Mouse (Mus musculus): ENCODE data around the gene Zxdc. TPM values are rescaled to one million over a fixed set of nuclear protein-coding genes. Genes with fewer than 3 reads are reported as not detected.

Zxdc gene
- total and polyA plus RNA-seq, 2 experiments from 2014 or later, result 6.9 to 46.3 TPM

DNA sequence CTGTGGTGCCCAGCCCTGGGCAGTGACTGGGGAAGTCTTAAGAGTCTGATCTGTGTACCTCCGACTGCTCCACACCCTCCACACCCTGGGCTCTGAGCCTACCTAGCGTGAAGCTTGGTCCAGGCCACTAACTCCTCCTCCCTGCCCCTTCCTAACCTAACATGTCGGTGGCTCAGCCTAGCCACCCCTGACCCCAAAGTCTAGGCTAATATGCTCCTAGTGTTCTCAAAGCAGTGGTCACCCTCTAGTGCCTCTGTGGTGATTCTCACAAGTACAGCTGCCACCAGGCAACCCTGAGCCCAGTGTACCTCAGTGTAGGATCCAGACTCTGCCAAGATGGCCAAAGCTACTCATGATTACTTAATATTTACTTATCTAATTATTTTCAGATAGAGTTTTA, 65.4 kb downstream of the Zxdc start:
- no peak overlapping the region for H3K4me2 ChIP-seq (ENCODE audit: low read depth, low read length, poor library complexity, severe bottlenecking)
- no peak overlapping the region for H3K4me3 ChIP-seq (ENCODE audit: low read depth, low read length)
- H3K9me3 ChIP-seq (ENCODE audit: low read length), result no peaks in the 10 kb centered on the region
- no peaks in the 10 kb centered on the region for H3K27me3 ChIP-seq (ENCODE audit: insufficient read depth, low read length)
- H3K36me3 ChIP-seq (ENCODE audit: insufficient read depth, low read length), result no peaks in the 10 kb centered on the region
- DNase-seq (ENCODE audit: low spot score), result no peak
- ATAC-seq (ENCODE audit: low FRiP score), result peak; percentile 52; the same call in 1 of the 2 replicates
- H3K4me1 ChIP-seq (ENCODE audit: insufficient read depth, low read length), result no peaks in the 10 kb centered on the region
- H3K27ac ChIP-seq (ENCODE audit: low read depth, low read length), result no peak overlapping the region
- TF ChIP-seq CTCF (IDR thresholded peaks at IDR 0.05), result no peak
- no peak overlapping the region for H3K9ac ChIP-seq (replicated peaks; ENCODE audit: low read length, poor library complexity, severe bottlenecking)
- WGBS, result 75% methylated on average over 3 of the region's 3 CpGs

DNA sequence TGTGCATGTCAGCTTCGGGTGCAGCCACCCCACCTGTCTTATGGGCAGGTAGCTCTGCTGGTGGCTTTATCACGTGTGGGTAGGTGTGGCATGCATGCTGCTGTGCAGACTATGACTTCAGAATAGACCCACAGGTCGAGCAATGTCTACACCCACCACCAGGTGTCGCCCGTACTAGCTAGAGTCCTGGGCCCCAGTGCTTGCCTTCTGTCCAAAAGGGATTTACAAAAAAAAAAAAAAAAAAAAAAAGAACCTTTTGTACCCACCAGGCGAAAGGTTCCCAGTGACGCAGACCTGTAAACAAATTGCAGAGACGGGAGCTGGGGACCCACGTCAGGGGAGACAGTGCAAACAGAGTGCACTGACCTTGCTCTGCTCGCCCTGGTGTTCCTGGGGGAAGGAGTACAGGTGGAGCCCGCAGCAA, 65.9 kb downstream of the Zxdc start:
- no peaks in the 10 kb centered on the region for H3K9me3 ChIP-seq (ENCODE audit: low read length)
- TF ChIP-seq CTCF (IDR thresholded peaks at IDR 0.05), result peak; percentile 80
- H3K9ac ChIP-seq (replicated peaks; ENCODE audit: low read length, poor library complexity, severe bottlenecking), result no peak overlapping the region
- H3K36me3 ChIP-seq (ENCODE audit: insufficient read depth, low read length), result no peaks in the 10 kb centered on the region
- H3K4me1 ChIP-seq (ENCODE audit: insufficient read depth, low read length), result no peaks in the 10 kb centered on the region
- no peak overlapping the region for H3K4me2 ChIP-seq (ENCODE audit: low read depth, low read length, poor library complexity, severe bottlenecking)
- H3K27ac ChIP-seq (ENCODE audit: low read depth, low read length), result no peak overlapping the region
- ATAC-seq (ENCODE audit: low FRiP score), result peak; percentile 72
- 17% methylated on average over 11 of the region's 11 CpGs for WGBS
- H3K4me3 ChIP-seq (ENCODE audit: low read depth, low read length), result no peak overlapping the region
- peak; percentile 84 for DNase-seq (ENCODE audit: low spot score)
- no peaks in the 10 kb centered on the region for H3K27me3 ChIP-seq (ENCODE audit: insufficient read depth, low read length)

DNA sequence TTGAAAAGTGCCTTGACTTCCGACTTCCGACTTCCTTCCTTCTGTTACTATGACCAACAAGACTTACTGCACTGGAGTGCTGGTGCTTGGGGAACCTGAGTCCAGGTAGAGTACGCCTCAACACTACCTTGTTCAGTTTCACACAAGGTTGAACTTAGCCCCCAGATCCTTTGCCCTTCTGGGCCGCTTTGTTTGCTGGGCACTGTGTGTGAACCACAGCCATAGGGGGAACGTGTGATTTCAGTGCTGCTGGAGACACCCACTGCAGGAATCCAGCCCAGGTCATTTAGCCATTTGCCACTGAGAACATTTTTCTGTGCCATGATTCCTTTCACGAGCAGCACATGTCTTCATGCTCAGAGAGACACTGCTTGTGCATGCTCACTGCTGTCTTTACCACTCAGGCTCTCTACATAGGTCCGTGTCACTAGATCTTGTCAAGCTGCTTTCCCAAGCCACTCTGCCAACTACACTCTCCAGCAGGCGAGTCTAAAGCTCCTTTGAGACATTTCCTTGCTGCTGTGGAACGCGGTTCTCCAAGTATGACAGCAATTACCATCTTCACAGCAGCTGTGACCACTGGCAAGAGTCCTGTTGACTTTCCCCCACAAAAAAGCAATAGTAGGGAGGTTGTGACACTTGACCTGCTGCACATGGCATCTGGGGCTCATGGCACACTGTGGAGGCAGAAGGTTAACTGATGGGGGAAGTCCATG, 67.1 kb downstream of the Zxdc start:
- Histone ChIP-seq H3K27ac (ENCODE audit: low read depth, low read length) (no peak overlapping the region), H3K9ac (replicated peaks; ENCODE audit: low read length, poor library complexity, severe bottlenecking) (no peak overlapping the region), H3K4me2 (ENCODE audit: low read depth, low read length, poor library complexity, severe bottlenecking) (no peak overlapping the region), H3K4me3 (ENCODE audit: low read depth, low read length) (no peak overlapping the region), H3K4me1 (ENCODE audit: insufficient read depth, low read length) (no peaks in the 10 kb centered on the region), H3K9me3 (ENCODE audit: low read length) (no peaks in the 10 kb centered on the region), H3K36me3 (ENCODE audit: insufficient read depth, low read length) (no peaks in the 10 kb centered on the region), H3K27me3 (ENCODE audit: insufficient read depth, low read length) (no peaks in the 10 kb centered on the region)
- DNase-seq (ENCODE audit: low spot score) (no peak), ATAC-seq (ENCODE audit: low FRiP score) (no peak)
- TF ChIP-seq CTCF (IDR thresholded peaks at IDR 0.05), result no peak
- 88% methylated on average over 10 of the region's 10 CpGs for WGBS

DNA sequence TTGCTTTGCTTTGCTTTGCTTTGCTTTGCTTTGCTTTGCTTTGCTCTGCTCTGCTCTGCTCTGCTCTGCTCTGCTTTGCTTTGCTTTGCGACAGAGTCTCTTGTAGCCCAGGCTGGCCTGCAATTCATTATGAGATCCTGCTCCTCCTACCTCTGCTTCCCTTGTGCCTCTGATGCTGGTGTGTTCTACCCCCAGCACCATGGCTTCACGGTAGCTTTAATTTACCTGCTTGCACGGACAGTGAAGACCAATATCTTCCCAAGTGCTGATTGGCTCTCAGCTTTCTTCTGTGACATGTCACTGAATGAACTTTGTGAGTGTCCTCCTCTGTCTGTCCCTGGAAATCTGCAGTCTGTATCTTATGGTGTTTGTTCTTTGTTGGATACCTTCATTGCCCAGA, 67.7 kb downstream of the Zxdc start:
- Histone ChIP-seq H3K9me3 (ENCODE audit: low read length) (no peaks in the 10 kb centered on the region), H3K4me3 (ENCODE audit: low read depth, low read length) (no peak overlapping the region), H3K4me1 (ENCODE audit: insufficient read depth, low read length) (no peaks in the 10 kb centered on the region), H3K9ac (replicated peaks; ENCODE audit: low read length, poor library complexity, severe bottlenecking) (no peak overlapping the region), H3K36me3 (ENCODE audit: insufficient read depth, low read length) (no peaks in the 10 kb centered on the region), H3K27me3 (ENCODE audit: insufficient read depth, low read length) (no peaks in the 10 kb centered on the region), H3K27ac (ENCODE audit: low read depth, low read length) (no peak overlapping the region), H3K4me2 (ENCODE audit: low read depth, low read length, poor library complexity, severe bottlenecking) (no peak overlapping the region)
- TF ChIP-seq CTCF (IDR thresholded peaks at IDR 0.05), result no peak
- DNase-seq (ENCODE audit: low spot score) (no peak), ATAC-seq (ENCODE audit: low FRiP score) (no peak)
- WGBS, result 89% methylated on average over 3 of the region's 3 CpGs

DNA sequence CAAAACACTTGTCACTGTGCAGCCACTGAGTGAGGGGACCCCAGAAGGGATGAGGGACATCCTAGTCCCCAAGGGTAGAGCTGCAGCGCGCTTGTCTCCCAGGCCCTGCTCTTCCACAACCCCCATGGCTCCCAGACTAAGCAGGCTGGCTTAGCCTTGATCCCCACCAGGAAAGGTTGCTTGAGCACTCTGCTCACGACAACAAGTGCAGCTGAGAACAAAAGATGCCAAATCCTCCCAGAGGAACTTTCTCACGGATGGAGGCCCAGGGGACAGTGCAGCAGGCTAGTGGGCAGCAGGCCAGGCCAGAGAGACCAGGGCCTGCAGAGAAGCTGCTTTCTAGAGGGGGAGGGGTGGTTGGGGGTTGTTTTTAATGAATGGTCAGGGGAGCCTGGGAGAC, 77.6 kb downstream of the Zxdc start:
- WGBS, result 11% methylated on average over 4 of the region's 4 CpGs
- Histone ChIP-seq H3K4me1 (ENCODE audit: insufficient read depth, low read length) (no peaks in the 10 kb centered on the region), H3K9ac (replicated peaks; ENCODE audit: low read length, poor library complexity, severe bottlenecking) (no peak overlapping the region), H3K9me3 (ENCODE audit: low read length) (no peaks in the 10 kb centered on the region), H3K4me3 (ENCODE audit: low read depth, low read length) (no peak overlapping the region), H3K27ac (ENCODE audit: low read depth, low read length) (0 out of 2 replicates have a peak overlapping the region, but pooled peaks have one; percentile 1), H3K27me3 (ENCODE audit: insufficient read depth, low read length) (no peaks in the 10 kb centered on the region), H3K4me2 (ENCODE audit: low read depth, low read length, poor library complexity, severe bottlenecking) (no peak overlapping the region), H3K36me3 (ENCODE audit: insufficient read depth, low read length) (no peaks in the 10 kb centered on the region)
- DNase-seq (ENCODE audit: low spot score) (peak; percentile 77), ATAC-seq (ENCODE audit: low FRiP score) (peak; percentile 63)
- no peak for TF ChIP-seq CTCF (IDR thresholded peaks at IDR 0.05)

DNA sequence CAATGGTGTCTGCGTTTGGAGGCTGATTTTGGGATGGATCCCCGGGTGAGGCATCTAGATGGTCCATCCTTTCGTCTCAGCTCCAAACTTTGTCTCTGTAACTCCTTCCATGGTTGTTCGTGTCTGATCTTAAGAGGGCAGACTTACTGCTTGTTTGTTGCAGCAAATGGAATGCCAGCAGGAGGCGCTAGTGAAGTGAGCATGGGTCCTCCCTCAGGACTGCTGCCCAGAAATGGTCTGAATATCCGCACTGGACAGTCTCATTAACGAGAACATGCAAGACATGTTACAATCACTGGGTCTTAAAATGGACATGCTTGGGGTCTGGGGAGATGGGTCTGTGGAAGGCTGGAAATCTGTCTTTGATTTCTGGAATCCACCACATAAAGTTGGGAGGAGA, 80.9 kb downstream of the Zxdc start:
- WGBS, result 34% methylated on average over 7 of the region's 7 CpGs
- ATAC-seq (ENCODE audit: low FRiP score), result 0 out of 2 replicates have a peak, but pooled peaks have one; percentile 26
- Histone ChIP-seq H3K9ac (replicated peaks; ENCODE audit: low read length, poor library complexity, severe bottlenecking) (no peak overlapping the region), H3K4me2 (ENCODE audit: low read depth, low read length, poor library complexity, severe bottlenecking) (no peak overlapping the region), H3K36me3 (ENCODE audit: insufficient read depth, low read length) (no peaks in the 10 kb centered on the region), H3K4me1 (ENCODE audit: insufficient read depth, low read length) (no peaks in the 10 kb centered on the region), H3K27me3 (ENCODE audit: insufficient read depth, low read length) (no peaks in the 10 kb centered on the region), H3K27ac (ENCODE audit: low read depth, low read length) (no peak overlapping the region), H3K4me3 (ENCODE audit: low read depth, low read length) (no peak overlapping the region), H3K9me3 (ENCODE audit: low read length) (no peaks in the 10 kb centered on the region)
- peak; percentile 81 for DNase-seq (ENCODE audit: low spot score)
- peak; percentile 73 for TF ChIP-seq CTCF (IDR thresholded peaks at IDR 0.05)
